Mouse (Mus musculus): ENCODE results near the gene Cpe. TPM values are rescaled to one million over a fixed set of nuclear protein-coding genes. Genes with fewer than 3 reads are reported as not detected.
A peak's percentile ranks its signal among the peaks of the same experiment; 100 is the strongest.

Gene Cpe
- polyA plus RNA-seq, 1 experiment from 2014 or later, result 81.6 TPM

DNA sequence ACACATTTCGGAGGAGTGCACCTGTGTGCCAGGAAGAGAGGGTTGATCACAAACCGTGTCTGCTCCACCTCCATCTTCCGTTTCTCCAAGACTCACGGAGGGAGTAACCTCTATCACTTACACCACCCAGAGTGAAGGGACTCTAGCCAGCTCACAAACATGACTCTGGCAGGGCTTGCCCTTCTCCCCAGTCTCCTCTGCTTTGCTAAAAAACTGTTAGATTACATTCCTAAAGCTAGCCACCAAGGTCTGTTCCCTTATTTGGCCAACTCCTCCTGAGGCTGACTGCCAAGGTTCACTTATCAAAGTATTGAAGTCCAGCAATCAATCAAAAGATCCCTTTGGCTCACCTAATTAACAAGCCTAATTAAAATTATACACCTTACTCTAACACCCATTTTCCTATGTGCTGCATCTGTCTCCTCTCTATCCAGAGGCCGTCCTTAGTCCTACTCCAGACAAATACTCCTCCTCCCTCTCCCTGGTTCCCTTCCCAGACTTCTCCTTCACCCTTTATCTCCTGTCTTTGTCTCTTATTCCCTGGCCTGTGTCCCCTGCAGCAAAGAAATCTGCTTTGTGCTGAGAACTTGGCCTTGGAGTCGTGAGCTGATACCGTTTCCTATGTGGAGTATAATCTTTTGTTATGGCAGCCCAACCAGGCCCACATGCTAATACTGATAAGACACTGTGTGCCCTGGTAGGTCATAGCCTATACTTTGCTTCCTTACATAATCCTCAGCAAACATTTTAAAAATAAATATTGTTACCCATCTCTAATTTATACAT, 72.3 kb downstream of the Cpe start:
- Histone ChIP-seq H3K9me3 (no peaks in the 10 kb centered on the region), H3K4me1 (no peaks in the 10 kb centered on the region), H3K27me3 (replicated peaks; ENCODE audit: low read depth, poor library complexity, severe bottlenecking) (no peaks in the 10 kb centered on the region), H3K27ac (replicated peaks) (no peak overlapping the region), H3K36me3 (replicated peaks) (peaks cover 14% of the 10 kb centered on the region), H3K4me3 (no peak overlapping the region)
- WGBS, result 84% methylated on average over 7 of the region's 7 CpGs
- DNase-seq (ENCODE audit: low spot score), result no peak

DNA sequence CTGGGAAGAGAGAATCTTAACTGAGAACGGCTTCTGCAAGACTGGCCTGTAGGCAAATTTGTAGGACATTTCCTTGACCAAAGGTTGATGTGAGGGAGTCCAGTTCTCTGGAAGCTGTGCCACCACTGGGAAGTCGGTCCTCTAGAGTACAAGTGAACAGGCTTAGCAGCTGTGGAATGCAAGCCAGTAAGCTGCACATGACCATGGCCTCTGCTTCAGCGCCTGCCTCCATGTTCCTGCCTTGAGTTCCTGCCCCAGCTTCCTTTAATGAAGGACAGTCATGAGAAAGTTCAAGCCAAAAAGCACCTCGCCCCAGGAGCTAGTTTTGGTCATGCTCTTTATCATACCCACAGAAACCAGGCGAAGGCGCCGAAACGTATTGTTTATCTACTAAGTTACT, 73.2 kb downstream of the Cpe start:
- no peaks in the 10 kb centered on the region for H3K9me3 ChIP-seq
- 94% methylated on average over 8 of the region's 8 CpGs for WGBS
- no peak for DNase-seq (ENCODE audit: low spot score)
- peaks cover 21% of the 10 kb centered on the region for H3K36me3 ChIP-seq (replicated peaks)
- H3K4me3 ChIP-seq, result no peak overlapping the region
- no peaks in the 10 kb centered on the region for H3K27me3 ChIP-seq (replicated peaks; ENCODE audit: low read depth, poor library complexity, severe bottlenecking)
- H3K4me1 ChIP-seq, result no peaks in the 10 kb centered on the region
- no peak overlapping the region for H3K27ac ChIP-seq (replicated peaks)

DNA sequence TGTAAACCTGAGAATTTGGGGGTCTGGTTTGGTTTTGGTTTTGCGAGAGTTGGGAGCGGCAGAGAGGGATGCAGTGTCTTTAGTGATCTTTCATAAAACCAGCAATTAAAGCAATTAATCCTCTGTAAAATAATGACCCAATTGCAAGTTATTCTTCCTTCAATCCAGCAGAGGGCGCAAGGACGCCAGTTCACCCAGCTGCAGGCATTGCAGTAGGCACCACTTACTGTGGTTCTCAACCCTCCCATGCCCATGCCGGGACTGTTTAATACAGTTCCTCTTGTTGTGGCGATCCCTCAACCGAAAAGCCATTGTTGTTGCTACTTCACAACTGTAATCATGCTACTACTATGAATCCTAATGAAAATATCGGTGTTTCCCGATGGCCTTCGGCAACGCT, 74.2 kb downstream of the Cpe start:
- 58% methylated on average over 11 of the region's 11 CpGs for WGBS
- Histone ChIP-seq H3K27me3 (replicated peaks; ENCODE audit: low read depth, poor library complexity, severe bottlenecking) (no peaks in the 10 kb centered on the region), H3K27ac (replicated peaks) (no peak overlapping the region), H3K36me3 (replicated peaks) (peaks cover 21% of the 10 kb centered on the region), H3K4me1 (no peaks in the 10 kb centered on the region), H3K9me3 (no peaks in the 10 kb centered on the region), H3K4me3 (no peak overlapping the region)
- peak; percentile 46 for DNase-seq (ENCODE audit: low spot score)

DNA sequence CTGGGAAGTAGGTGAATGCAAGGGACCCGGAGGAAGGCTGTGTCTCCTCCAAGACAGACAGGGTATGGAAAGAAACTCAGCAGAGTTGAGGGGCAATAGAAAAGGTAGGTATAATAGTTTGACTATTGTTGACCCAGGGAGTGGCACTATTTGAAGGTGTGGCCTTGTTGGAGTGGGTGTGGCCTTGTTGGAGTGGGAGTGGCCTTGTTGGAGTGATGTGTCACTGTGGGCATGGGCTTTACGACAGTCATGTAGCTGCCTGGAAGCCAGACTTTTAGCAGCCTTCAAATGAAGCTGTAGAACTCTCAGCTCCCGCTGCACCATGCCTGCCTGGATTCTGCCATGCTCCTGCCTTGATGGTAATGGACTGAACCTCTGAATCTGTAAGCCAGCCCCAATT, 76.3 kb downstream of the Cpe start:
- 88% methylated on average over 3 of the region's 3 CpGs for WGBS
- H3K36me3 ChIP-seq (replicated peaks), result peaks cover 21% of the 10 kb centered on the region
- no peaks in the 10 kb centered on the region for H3K4me1 ChIP-seq

DNA sequence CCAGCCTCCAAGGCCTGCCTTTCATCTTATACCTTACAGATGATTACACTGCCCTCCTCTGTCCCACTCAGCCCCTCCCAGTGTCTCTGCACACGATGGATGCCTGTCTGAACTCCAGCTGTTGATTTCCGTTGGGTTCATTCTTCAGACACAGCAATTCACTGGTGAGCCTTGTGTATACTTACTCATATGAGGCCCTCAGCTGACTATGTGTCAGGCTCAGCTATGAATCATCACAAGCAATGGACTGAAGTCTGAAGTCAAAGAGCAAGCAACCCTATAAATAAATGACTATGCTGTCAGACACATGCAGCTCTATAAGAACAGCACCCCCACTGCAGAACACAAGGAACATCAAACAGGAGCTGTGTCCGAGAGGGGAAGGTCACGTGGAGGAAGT, 77.4 kb downstream of the Cpe start:
- no peaks in the 10 kb centered on the region for H3K27me3 ChIP-seq (replicated peaks; ENCODE audit: low read depth, poor library complexity, severe bottlenecking)
- no peak for DNase-seq (ENCODE audit: low spot score)
- H3K9me3 ChIP-seq, result no peaks in the 10 kb centered on the region
- H3K4me1 ChIP-seq, result no peaks in the 10 kb centered on the region
- H3K4me3 ChIP-seq, result no peak overlapping the region
- WGBS, result 87% methylated on average over 4 of the region's 4 CpGs
- peaks cover 21% of the 10 kb centered on the region for H3K36me3 ChIP-seq (replicated peaks)
- no peak overlapping the region for H3K27ac ChIP-seq (replicated peaks)

More for the DNA sequence above, 76.3 kb downstream of the Cpe start:
- Histone ChIP-seq H3K4me3 (no peak overlapping the region), H3K27ac (replicated peaks) (no peak overlapping the region), H3K27me3 (replicated peaks; ENCODE audit: low read depth, poor library complexity, severe bottlenecking) (no peaks in the 10 kb centered on the region), H3K9me3 (no peaks in the 10 kb centered on the region)
- no peak for DNase-seq (ENCODE audit: low spot score)

DNA sequence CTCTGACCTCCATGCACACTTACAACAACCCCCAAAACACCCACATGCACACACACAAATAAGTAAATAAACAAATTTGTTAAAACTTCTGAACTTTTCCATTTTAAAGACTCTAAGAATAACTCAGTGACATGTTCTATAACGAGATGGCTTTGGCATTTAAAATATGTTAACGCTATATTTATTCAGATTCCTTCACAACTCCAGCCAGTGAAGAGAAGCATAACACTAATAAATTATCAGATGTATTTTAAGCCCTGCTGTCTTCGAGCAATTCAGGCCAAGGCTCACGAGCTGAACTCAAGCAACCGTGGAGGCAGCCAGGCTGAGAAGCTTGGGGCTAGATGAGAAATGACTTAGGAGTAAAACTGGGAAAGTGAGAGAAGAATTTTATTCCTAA, 79.2 kb downstream of the Cpe start:
- peaks cover 26% of the 10 kb centered on the region for H3K36me3 ChIP-seq (replicated peaks)
- H3K4me3 ChIP-seq, result no peak overlapping the region
- H3K27ac ChIP-seq (replicated peaks), result no peak overlapping the region
- no peaks in the 10 kb centered on the region for H3K27me3 ChIP-seq (replicated peaks; ENCODE audit: low read depth, poor library complexity, severe bottlenecking)
- DNase-seq (ENCODE audit: low spot score), result no peak
- 87% methylated on average over 5 of the region's 5 CpGs for WGBS
- no peaks in the 10 kb centered on the region for H3K9me3 ChIP-seq
- H3K4me1 ChIP-seq, result no peaks in the 10 kb centered on the region

DNA sequence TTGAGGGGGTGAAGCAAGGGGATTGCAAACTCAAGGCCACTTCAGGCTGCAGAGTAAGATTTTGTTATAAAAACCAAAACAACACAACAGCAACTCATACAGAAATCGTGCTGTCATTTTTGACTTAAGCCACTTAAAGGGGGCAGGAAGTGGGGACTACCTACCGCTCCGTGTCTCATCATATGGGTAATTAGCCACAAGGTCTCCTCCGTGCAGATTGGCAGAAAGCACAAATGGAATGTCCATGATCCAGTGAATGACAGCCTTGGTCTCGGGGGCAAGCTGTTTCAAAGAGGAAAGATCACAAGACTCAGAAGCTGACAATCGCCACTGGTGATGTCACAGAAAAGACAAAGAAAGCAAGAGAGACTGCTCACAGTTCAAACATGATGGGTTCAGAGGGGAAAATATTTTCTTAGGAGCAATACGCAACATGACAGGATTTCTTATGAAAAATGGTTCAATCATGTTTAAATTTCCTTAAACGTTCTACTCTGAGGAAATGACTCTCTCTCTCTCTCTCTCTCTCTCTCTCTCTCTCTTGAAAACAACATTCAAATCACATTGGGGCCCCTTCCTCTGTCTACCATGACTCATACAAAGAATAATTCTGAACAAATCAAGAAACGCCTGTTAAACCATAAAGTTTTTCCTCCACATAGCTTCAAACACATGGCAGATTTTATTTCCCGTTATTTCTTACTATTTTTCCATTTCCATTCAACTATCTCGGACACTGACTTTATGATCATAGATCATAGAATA, 81.5 kb downstream of the Cpe start:
- Histone ChIP-seq H3K4me1 (no peaks in the 10 kb centered on the region), H3K27ac (replicated peaks) (no peak overlapping the region), H3K4me3 (no peak overlapping the region), H3K9me3 (no peaks in the 10 kb centered on the region), H3K36me3 (replicated peaks) (peaks cover 26% of the 10 kb centered on the region), H3K27me3 (replicated peaks; ENCODE audit: low read depth, poor library complexity, severe bottlenecking) (no peaks in the 10 kb centered on the region)
- 72% methylated on average over 11 of the region's 11 CpGs for WGBS
- DNase-seq (ENCODE audit: low spot score), result no peak

DNA sequence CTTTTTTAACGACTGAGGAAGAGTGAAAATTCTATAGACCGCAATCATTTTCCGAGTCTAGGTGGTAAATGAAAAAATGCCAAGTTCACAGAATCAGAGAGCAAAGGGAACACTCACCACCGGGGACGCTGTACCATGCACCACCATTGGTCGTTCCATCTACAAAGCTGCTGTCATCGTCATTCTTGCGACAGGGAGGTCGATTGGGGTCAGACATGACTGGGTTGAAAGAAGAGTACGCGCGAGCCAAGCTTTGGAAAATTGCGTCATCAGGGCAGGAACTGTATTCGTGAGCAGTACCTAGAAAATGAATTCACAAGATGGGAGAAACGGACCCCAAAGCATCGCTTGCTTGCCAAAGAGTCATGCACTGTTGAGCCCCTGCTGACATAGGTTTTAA, 83.9 kb downstream of the Cpe start:
- Histone ChIP-seq H3K4me3 (no peak overlapping the region), H3K4me1 (no peaks in the 10 kb centered on the region), H3K27me3 (replicated peaks; ENCODE audit: low read depth, poor library complexity, severe bottlenecking) (no peaks in the 10 kb centered on the region), H3K9me3 (no peaks in the 10 kb centered on the region), H3K27ac (replicated peaks) (no peak overlapping the region), H3K36me3 (replicated peaks) (peaks cover 26% of the 10 kb centered on the region)
- 90% methylated on average over 16 of the region's 16 CpGs for WGBS
- DNase-seq (ENCODE audit: low spot score), result no peak

DNA sequence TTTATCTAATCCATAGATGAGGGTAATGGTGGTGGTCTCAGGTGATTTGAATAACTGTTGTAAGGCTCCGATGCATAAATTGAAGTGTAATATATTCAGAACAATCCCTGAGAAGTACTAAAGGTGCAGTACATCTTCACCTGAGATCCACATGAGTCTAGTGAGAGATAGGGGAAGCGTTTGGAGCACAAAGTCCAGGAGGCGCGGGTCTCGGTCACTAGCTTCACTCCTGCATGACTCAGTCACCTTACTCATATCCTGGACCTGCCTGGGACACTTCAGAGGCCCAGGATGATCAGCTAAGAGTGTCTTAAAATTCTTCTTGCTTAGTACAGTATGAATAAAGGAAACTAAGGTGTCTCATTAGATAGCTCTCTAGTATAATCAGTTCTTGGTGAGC, 86.8 kb downstream of the Cpe start:
- DNase-seq (ENCODE audit: low spot score), result no peak
- 94% methylated on average over 5 of the region's 5 CpGs for WGBS

DNA sequence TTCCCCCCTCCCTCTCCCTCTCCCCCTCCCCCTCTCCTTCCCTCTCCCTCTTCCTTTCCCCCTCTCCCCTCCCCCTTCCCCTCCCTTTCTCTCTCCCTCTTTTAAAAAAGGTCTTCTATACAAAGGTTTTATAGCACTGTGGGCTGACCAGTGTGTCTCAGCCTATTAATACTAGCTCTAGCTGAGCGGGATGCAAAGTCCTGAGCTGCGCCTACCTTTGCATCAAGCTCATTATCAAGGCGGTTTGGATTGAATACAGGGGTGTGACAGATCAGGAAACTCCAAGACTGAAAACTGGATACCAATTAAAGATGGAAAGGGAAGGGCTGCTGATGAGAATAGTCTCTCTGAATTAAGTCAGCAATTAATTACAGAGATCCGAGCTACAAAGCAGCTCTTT, 94.6 kb downstream of the Cpe start:
- DNase-seq (ENCODE audit: low spot score), result no peak
- no peaks in the 10 kb centered on the region for H3K4me1 ChIP-seq
- H3K9me3 ChIP-seq, result no peaks in the 10 kb centered on the region
- H3K27me3 ChIP-seq (replicated peaks; ENCODE audit: low read depth, poor library complexity, severe bottlenecking), result no peaks in the 10 kb centered on the region
- 75% methylated on average over 4 of the region's 4 CpGs for WGBS
- H3K36me3 ChIP-seq (replicated peaks), result peaks cover 13% of the 10 kb centered on the region
- H3K27ac ChIP-seq (replicated peaks), result no peak overlapping the region
- no peak overlapping the region for H3K4me3 ChIP-seq

More for the DNA sequence above, 86.8 kb downstream of the Cpe start:
- H3K27ac ChIP-seq (replicated peaks), result no peak overlapping the region
- H3K27me3 ChIP-seq (replicated peaks; ENCODE audit: low read depth, poor library complexity, severe bottlenecking), result no peaks in the 10 kb centered on the region
- no peaks in the 10 kb centered on the region for H3K4me1 ChIP-seq
- no peak overlapping the region for H3K4me3 ChIP-seq
- peaks cover 39% of the 10 kb centered on the region for H3K36me3 ChIP-seq (replicated peaks)
- no peaks in the 10 kb centered on the region for H3K9me3 ChIP-seq

DNA sequence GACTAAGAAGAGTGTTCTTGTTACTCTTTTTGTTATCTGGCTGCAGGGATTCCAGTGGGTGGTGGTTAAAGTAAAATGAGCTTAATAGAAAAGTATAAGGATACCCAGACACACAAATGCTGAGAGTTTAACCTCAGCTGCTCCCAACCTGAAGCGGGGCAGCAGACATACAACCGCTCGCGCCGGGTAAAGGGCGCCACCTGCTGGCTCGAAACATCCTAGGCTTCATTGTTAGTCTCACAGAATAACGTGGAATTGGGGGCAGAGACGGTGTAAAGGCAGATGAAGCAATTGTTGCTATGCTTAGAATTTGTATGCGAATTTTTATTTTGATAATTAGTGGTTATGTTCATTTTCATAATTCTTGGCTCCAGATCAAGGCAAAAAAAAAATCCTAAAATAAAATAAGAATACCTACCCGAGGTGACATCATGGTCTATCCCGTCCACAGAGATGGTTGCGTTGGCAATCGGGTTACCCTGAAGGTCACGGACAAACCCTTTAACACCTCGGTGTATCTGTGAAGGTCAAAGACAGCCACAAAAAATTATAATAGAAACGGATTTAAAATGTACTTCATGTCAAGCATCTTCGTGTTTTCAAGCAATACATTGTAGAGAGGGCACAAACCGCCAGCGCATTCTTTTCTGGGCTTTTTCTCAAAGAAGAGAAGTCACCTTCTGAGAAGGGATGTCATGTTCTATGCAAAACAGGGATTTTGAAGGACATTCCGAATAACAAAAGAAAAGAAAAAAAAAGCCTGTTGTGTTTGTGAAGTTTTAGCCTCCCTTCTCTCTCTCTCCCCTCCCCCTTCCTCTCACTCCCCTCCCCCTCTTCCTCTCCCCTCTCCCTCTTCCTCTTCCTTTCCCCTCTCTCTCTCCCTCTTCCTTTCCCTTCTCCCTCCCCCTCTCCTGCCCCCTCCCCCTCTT, 95.5 kb downstream of the Cpe start:
- DNase-seq (ENCODE audit: low spot score), result peak; percentile 81
- 38% methylated on average over 21 of the region's 21 CpGs for WGBS
- Histone ChIP-seq H3K9me3 (no peaks in the 10 kb centered on the region), H3K36me3 (replicated peaks) (peaks cover 6% of the 10 kb centered on the region), H3K4me1 (no peaks in the 10 kb centered on the region), H3K27me3 (replicated peaks; ENCODE audit: low read depth, poor library complexity, severe bottlenecking) (no peaks in the 10 kb centered on the region), H3K27ac (replicated peaks) (no peak overlapping the region), H3K4me3 (no peak overlapping the region)

DNA sequence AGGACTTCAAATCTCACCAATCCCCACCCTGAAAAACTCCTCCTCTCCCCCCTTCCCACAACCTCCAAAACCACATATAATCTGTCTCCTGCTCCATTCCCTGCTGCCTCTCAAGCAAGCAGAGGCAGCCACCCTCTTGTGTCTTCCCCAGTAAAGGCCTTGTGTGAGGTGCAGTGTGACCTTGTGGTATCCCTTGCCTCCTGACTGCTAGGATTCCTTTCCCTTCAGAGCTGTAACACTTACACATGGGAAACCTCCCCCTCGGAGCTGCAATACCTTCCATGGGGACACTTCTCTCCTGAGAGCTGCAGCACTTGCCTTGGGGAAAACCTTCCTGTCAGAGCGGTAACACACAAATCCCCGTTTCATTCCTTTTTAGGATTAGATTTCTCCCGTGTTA, 96.5 kb downstream of the Cpe start:
- 76% methylated on average over 4 of the region's 4 CpGs for WGBS
- no peak for DNase-seq (ENCODE audit: low spot score)
- Histone ChIP-seq H3K27me3 (replicated peaks; ENCODE audit: low read depth, poor library complexity, severe bottlenecking) (no peaks in the 10 kb centered on the region), H3K27ac (replicated peaks) (no peak overlapping the region), H3K9me3 (no peaks in the 10 kb centered on the region), H3K4me3 (no peak overlapping the region), H3K36me3 (replicated peaks) (no peaks in the 10 kb centered on the region; the same call in 1 of the 2 replicates), H3K4me1 (no peaks in the 10 kb centered on the region)

Measured in embryonic facial prominence, embryonic 10.5 days (tissue).